Mouse (Mus musculus) T-cell, adult 2 months (primary cell): ENCODE results near the gene Ppm1f.
"Not testable (repeated sequence)": the region's sequence is repeated elsewhere in the genome, so short reads cannot be mapped to it uniquely, and the experiment has no call there.

Experiments
- DNase-seq: peaks from one replicate; pipeline ENCODE4 v3.0.0; 2022; ENCODE audit warnings: low spot score

Ppm1f gene

DNA sequence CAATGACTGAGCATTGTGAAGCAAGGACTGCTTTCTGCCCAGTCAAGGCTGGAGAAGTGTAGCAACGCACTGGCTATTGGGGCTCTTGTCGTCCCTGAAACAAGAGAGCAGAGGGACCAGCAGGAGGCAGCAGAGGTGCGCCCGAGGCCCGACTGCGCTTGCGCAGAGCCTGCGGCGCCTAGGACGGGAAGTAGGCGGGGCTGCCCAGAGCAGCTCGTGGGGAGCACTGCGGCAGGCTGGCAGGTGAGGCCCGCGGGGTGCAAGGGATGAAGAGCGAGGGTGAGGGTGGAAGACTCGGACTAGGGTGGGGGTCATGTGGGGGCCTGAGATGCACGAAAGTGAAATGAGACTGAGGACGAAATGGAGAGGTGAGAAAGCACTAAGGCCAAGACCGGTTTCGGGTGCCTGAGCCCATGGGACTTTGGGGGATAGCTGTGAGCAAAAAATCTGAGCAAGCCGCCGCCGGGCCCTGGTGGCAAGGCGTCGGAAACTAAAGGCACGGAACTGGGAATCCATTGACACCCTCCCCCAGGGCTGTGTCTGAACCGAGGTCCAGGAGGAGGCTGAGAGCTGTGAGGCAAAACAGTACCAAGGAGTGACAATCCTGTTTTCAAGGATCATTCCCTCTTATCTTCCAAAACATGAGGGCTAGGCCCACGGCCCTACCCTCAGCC lies at the start of gene Ppm1f:
Gene Ppm1f, plus strand, starts transcription at position 88 of the 674 bp plus-strand sequence.
- peak; percentile 97 for DNase-seq

DNA sequence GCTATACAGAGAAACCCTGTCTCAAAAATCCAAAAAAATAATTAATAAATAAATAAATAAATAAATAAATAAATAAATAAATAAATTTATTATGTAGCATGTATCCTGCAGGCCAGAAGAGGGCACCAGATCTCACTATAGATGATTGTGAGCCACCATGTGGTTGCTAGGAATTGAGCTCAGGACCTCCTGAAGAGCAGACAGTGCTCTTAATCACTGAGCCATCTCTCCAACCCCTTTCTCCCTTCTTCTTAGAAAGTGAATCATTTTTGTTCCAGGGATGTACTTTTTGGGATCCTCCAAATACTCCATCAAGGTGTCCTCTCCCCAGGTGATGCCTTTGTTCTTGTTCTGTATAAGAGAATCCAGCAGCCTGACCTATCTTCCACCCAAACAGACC lies 47.1 kb upstream of the Ppm1f start:
- no peak for DNase-seq

DNA sequence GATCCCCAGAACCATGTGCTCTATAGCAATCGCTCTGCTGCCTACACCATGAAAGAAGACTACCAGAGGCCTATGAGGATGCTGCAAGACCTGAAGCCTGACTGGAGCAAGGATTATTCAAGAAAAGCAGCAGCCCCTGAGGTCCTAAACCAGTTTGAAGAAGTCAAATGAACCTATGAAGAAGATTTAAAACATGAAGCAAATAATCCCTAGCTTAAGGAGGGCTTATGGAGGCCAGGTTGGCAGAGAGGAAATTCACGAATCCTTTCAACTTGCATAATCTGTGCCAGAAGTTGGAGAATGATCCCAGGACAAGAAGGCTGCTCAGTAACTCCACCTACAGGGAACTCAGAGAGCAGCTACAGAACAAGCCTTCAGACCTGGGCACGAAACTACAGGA lies 43.9 kb upstream of the Ppm1f start:
- no peak for DNase-seq

DNA sequence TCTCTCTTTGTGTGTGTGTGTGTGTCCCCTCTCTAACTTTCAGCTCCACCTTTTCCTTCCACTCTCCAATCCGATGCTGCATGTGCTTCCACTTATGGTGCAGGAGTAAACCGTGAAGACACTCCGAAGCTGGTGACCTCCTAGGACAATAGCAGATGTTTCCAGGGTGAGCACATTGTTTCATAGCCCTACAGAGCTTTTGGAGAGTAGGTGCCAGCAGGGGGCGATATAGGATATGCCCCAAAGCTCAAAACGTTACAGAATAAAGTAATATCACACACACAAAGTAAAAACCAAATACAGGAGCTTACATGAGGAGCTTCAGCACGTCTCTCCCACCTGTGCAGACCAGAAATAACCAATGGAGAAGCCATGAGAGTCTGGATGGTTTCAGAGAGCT lies 41.4 kb upstream of the Ppm1f start:
- peak; percentile 56 for DNase-seq

DNA sequence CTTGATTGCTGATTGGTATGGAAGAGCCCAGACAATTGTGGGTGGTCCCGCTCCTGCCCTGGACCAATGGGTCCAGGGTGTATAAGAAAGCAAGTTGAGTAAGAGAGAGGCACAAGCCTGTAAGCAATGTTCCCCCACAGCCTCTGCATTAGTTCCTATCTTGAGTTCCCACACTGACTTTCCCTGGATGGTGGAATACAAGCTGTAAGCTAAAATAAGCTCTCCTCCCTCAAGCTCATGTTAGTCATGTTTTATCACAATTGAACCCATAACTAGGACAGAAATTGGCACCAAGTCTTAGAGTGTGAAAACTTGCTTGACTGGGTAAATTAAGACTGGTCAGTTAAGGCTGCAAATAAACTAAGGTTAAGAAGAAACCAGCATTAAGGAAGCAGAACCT lies 40.7 kb upstream of the Ppm1f start:
- DNase-seq: no peak

DNA sequence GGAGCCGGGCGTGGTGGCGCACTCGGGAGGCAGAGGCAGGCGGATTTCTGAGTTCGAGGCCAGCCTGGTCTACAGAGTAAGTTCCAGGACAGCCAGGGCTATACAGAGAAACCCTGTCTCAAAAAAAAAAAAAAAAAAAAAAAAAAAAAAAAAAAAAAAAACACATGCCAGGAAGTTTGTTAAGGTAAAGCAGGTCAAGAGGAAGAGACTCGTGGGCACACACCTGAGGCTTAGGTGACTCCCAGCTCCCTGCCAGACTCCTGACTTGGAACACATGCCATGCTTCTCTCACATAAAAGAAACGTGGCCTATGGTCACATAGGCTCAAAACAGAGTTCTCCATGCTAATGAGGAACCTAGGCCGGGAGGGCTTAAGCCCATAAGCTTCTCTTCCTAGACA lies 40.2 kb upstream of the Ppm1f start:
- not testable (repeated sequence) for DNase-seq

DNA sequence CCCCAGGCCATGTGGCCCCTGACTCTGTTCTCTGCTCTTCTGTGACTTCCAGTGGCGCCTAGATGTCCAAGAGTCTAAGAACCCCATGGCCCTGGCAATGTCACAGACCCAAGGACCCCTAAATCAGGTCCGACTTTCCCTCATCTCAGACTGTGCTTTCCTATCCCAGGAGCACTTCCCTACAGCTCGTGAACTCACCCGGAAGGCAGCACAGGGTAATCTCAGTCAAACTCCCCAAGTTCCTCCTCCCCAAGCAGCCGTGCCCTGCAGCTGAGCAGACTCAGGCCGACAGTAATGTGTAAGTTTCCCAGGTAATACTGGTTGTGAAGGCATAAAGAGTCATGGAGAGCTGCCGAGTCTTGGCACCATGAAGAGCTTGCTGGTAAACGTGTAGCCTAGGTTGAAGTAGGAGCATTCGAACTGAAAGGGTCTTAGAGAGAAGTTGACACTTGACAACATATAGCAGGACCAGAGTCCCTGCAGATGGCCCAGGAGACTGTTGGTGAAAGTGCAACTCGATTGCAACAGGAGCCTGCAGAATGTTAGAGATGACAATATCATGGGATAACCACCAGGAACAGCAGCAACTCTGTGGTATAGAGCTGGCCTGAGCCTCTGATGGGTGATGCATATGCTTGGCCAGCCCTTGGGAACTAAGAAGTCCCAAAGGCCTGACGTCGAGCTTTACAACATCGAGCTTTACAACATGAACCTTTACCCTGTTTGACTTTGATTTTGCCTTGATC lies 39.4 kb upstream of the Ppm1f start:
- no peak for DNase-seq

DNA sequence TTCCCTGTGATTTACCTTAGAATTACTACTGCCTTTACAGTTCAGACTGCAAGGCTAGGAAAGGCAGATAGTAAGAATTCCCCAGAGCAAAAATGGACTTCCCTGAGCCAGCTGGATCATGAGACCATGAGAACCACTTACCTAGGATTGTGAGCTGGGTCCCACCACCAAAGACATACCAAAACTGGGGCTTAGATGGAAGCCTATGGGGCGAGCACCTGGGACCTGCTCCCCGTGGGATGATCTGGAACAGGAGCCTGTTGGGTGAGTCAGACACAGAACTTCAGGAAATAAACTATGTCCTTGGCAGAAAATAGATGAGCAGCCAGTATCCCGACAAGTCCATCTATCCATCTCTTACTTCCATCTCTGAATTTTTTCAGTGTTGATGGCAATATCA lies 34.0 kb upstream of the Ppm1f start:
- no peak for DNase-seq

DNA sequence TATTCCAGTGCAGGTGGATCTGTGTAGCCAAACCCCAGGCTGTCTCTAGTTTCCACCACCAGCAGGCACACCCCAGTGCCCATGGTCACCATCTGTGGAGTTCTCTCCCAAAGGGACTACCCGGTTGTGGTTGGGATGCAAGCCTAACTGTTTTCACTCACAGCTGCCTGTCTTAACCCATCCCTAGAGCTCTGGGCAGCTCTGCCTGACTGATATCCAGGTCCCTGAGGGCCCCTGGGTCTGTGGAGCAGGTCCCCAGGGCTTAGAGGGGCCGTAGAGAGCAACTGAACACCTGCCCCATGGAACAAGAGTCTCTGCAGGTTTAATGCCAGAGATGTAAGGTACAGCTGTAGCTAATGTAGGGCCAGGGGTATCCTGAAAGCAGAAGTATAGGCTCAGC lies 32.3 kb upstream of the Ppm1f start, which contains the start of gene Igll1:
Gene Igll1, minus strand, starts transcription at position 8 of the 400 bp plus-strand sequence.
- no peak for DNase-seq

DNA sequence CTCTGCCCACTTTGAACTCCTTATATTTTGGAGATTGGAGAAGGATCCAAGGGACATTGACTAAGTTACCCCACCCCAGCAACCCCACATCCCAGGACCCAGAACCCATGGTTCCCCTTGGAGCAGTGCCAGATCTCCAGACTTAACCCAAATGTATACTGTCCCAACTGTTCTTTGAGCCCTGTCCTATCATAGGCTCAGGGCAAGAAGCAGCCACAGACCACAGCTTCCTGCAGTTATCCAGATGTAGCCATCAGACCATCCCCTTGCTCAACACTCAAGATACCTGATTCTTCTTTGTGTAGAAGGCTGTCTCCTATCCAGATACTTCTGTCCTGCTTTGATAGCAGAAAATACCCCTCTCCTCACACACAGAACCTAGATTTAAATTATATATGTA lies 31.1 kb upstream of the Ppm1f start:
- no peak for DNase-seq

DNA sequence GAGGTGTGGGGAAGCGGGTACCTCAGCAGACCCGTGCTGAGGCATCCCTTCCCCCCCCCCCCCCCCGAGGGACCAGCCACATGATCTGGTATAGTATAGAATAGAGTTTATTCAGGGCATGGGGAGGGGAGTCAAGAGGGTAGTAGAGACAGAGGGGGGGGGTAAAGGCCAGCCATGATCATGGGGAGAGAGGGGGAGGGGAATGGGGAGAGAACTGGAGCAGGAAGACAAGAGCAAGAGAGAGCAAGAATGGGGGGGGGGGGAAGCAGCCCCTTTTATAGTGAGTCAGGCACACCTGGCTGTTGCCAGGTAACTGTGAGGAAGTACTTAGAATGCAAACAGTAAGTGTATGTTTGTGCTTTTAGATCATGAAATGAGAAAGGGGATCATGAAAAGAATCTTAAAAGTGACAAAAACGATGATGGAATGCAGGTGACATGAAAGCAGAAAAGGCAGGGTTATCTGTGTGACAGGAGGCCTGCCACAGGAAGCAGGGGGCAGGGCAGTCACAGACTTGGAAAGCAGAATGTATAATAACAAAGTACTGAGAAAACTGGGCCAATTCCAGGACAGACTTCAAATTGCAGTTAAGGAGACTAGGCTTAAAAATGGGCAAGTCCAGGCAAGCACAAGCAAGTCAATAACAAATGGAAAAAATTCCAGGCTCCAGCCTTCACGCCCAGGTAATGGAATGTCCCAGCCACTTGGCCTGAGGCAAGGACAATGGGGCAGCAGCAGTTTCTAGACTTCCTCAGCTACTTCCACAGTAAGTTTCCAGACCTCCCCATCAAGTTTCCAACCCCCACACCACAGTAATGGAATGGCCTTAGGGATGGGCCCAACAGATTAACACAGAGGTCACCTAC lies 30.3 kb upstream of the Ppm1f start:
- DNase-seq: peak; percentile 15

DNA sequence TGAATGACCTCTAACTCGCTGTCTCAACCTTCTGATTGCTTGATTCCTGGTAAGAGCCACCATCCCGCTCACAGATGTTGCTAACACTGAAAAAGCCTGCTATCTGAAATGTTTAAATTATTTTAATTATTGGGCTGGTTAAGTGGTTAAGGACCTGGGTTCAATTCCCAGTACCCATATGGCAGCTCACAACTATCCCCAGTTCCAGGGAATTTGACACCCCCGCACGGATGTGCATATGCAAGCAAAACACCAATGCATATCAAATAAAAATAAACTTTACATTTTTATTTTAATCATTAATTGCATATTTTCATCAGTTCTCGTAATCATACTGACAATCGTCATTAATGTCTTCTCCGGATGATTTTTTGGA lies 26.0 kb upstream of the Ppm1f start:
- DNase-seq: no peak

DNA sequence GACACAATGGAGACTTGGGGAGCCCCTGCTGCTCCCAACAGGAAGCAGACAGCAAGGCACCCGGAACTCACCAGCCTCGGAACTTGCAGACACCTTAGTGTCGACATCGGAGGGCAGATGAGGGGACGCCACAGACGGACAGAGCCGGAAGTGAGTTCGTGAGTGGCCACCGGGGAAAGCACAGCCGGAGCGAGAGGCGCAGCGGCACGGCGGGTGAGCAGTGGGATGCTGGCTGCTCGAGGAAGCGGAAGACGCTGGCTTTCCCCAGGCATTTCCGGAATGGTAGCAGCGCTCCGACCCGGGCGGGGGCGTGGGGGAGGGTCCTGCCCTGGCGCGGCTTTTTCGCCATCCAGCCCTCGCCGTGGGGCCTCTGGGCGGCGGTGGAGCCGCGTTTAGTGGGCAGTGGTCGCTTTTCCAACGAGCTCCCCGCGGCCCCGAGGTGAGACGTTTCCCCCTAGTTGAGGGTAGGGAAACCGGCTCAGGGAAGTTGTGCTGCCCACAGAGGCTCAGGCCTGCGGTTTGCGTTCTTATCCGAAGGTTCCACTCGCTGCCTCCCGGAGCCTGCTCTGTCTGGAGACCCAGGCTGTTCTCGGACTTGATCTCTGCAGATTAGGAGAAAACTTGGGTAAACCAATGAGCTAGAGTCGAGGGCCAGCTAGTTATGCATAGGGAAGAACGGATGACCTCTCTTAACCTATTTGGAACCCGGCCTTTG lies 25.5 kb upstream of the Ppm1f start, which contains the start of the genes Top3b and Vpreb1:
Gene Top3b, plus strand, starts transcription at position 120 of the 715 bp plus-strand sequence.
Gene Vpreb1, minus strand, starts transcription at position 227 of the 715 bp plus-strand sequence.
- peak; percentile 93 for DNase-seq

DNA sequence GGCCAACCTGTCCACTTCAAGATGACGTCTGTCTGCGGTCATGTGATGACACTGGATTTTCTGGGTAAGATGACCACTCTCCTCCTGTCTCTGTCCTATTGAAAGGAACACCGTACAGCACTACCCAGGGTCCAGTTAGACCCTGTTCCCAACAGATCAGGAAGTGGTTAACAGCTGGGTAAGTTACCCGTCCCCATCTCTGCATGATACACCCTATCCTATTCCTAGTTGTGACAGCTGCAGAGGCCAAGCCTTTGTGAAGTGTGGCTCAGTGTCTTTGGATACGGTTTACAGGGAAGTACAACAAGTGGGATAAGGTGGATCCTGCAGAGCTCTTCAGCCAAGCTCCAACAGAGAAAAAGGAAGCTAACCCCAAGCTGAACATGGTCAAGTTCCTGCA lies 17.2 kb upstream of the Ppm1f start:
- no peak for DNase-seq

DNA sequence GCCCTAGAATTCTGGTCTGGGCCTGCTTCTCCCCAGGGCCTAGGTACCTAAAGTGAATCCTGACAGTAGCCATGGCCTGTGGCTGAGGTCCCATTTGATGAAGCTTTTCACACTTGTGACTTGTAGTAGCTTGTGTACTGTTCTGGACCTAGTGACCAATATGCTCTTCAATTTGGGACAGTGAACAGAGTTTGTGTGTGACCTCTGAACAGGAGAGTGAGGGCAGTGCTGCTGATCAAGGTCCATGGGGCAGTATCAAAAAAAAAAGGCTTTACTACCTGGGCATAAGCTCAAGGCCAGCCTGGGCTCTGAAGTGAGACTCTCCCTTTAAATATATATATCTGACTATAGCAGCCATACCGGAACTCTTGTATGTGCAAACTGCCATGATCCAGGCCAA lies 7.9 kb upstream of the Ppm1f start:
- no peak for DNase-seq

DNA sequence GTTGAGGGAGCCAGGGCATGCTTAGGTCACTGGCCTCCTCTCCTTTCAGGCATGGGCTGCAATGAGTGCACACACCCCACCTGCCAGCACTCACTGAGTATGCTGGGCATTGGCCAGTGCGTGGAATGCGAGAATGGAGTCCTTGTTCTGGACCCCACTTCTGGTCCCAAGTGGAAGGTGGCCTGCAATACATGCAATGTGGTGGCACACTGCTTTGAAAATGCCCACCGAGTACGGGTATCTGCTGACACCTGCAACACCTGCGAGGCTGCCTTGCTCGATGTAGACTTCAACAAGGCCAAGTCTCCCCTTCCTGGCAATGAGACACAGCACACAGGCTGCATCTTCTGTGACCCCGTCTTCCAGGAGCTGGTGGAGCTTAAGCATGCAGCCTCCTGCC lies 3.9 kb upstream of the Ppm1f start:
- DNase-seq: no peak

DNA sequence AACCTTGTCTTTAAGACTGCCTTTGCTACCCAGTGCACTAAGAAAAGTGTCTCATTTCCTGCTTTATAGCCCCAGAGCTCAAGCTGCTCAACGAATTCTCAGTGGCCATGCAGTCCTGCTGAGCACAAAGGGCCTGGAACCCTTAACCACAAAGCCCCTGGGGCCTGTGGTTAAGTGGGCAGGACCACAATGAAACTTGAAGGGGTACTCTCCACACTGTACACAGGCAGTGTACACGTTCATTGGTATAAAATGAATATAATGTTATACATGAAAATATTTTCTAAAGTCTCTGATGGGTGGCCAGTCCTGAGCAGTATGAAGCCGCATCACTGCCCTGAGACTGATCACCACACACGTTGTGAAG lies 271 bp upstream of the Ppm1f start:
- DNase-seq: no peak

DNA sequence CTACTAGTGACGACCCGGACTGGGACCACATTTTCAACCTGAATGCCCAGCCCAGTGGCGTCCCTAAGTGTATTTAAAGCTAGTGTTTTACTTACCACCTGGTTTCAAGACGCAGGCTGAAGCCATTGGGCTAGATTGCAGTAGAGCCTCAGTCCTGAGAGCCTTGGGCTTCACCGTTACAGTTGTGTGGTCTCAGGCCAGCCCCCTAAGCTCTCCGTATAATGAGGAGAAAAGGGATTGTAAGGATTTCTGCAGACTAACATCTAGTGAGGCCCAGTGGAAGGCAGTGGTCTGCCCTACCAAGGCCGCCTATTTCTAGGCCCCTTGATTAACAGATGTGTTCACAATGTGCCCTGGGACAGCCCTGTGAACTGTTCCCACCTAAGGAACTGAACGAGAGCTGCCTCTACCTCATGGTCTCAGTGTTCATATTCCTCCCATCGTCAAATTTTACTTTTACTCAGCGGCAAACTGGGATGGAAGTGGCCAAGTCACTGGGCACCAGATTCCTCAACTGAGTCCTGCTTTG lies 851 bp downstream of the Ppm1f start:
- no peak for DNase-seq

DNA sequence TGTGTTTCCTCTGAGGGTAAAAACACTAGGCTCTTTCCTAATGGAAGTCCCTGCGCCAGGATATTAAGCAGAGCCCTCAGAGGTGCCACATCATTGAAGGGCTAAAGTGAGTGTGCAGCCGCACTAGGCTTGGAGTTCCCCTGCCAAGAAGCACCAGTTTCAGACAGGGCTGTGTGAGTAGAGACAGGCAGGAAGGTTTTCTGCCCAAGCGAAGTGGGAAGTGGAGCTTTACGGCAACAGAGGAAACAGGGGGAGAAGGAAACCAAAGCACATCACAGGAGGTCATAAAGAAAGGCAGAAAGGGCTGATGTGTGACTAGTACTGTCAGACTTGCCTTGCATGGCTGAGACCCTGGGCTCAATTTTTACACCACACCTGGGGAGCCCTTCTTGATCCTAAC lies 6.1 kb downstream of the Ppm1f start:
- DNase-seq: no peak

DNA sequence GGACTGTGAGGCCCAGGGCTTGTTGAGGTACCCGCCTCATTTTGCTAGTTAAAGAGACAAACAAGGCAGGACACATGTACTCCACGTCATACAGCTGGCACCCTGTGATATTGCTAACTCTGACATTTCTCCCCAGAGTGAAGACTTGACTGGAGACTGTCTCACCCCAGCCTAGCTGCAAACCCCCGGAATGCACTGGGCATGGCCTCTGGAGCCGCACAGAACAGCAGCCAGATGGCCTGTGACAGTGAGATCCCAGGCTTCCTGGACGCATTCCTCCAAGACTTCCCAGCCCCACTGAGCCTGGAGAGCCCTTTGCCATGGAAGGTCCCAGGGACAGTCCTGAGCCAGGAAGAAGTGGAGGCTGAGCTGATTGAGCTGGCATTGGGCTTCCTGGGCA lies 6.9 kb downstream of the Ppm1f start:
- no peak for DNase-seq

DNA sequence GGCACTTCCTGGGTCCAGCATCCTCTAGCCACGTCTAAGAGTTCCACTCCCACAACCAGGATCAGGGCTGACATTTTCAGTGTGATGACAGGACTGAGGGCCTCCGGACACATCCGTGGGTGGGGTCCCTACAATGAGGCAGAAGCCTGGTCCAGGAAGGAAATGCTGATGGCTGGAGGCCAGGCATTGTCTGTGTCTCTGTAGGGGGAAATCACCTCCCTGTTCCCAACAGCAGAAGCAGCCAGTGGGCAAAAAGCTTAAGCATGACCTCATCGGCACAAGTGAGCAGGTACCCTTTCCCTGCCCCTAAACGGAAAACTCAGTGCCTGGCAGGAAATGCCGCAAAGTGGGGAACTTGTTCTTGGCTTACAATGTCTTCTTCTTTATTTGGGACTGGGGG lies 11.5 kb downstream of the Ppm1f start:
- DNase-seq: no peak
